Comparison of ENCODE assay signal across 8 mouse cellular contexts in genomic region chr1:172311921-172312767, GRCm38 (mm10). TPM values are rescaled to one million over a fixed set of nuclear protein-coding genes. Genes with fewer than 3 reads are reported as not detected.
DNase-seq lines count a peak whose midpoint lies in the region; ATAC-seq lines count a peak whose summit lies in the region.

No protein-coding gene starts in this region.

- no peaks in the 10 kb centered on the region for H3K27me3 ChIP-seq in forebrain, embryonic 13.5 days

- no peaks in the 10 kb centered on the region for H3K9me3 ChIP-seq in forebrain, embryonic 13.5 days (replicated peaks)

- ATAC-seq in forebrain, embryonic 13.5 days = peak; percentile 65

- H3K4me1 ChIP-seq in forebrain, embryonic 13.5 days = peaks cover 88% of the 10 kb centered on the region

- intact Hi-C loops in heart, postnatal 36 days (cut with DNase I) = loop anchor here (2.0 kb wide), 1 partner anchor 163 kb away; the partner anchor contains the start of gene Dcaf8

- H3K36me3 ChIP-seq in forebrain, embryonic 13.5 days (ENCODE audit: poor library complexity, severe bottlenecking) = peaks cover 15% of the 10 kb centered on the region

- under 1% methylated on average over 32 of the region's 55 CpGs for WGBS in forebrain, embryonic 13.5 days

- peak; percentile 92 for DNase-seq in MN1 (ENCODE audit: low spot score)
- DNase-seq in cerebellum, adult 11 months = peak; percentile 89
- peak; percentile 87 to 89 for DNase-seq in heart, postnatal 36 days
- peak; percentile 85 for DNase-seq in layer of hippocampus, adult 9-11 months
- peak; percentile 94 for DNase-seq in lung, postnatal 36 days
- DNase-seq in retina, embryonic 14.5 days (ENCODE audit: low spot score) = peak; percentile 85
- DNase-seq in thymus, postnatal 4 days = peak; percentile 89

- peak overlapping the region; percentile 83 for H3K4me2 ChIP-seq in forebrain, embryonic 13.5 days

- peak overlapping the region; percentile 87 for H3K9ac ChIP-seq in forebrain, embryonic 13.5 days

- H3K27ac ChIP-seq in forebrain, embryonic 13.5 days = peak overlapping the region; percentile 94

- peak overlapping the region; percentile 68 for H3K4me3 ChIP-seq in forebrain, embryonic 13.5 days

RNA-seq across cellular contexts. Expression of gene Atp1a2, which starts 14.3 kb away (rescaled TPM):
- polyA plus RNA-seq in forebrain, embryonic 13.5 days (2015; fragmentation: Nextera tagmentation; extraction: Ambion mirVana) = 17.6 and 17.8 TPM in 2 replicates
- total RNA-seq in heart, postnatal 36 days (2021) = 100 to 1,000 TPM; 604 to 624 TPM

RNA-seq across cellular contexts. Expression of gene Kcnj9, which starts 17.0 kb away (rescaled TPM):
- polyA plus RNA-seq in forebrain, embryonic 13.5 days (2015; fragmentation: Nextera tagmentation; extraction: Ambion mirVana) = 1.8 and 3.0 TPM in 2 replicates
- total RNA-seq in heart, postnatal 36 days (2021) = not detected

RNA-seq across cellular contexts. Expression of gene Kcnj10, which starts 28.9 kb away (rescaled TPM):
- polyA plus RNA-seq in forebrain, embryonic 13.5 days (2015; fragmentation: Nextera tagmentation; extraction: Ambion mirVana) = 1.2 and 1.5 TPM in 2 replicates
- under 1 TPM; 0.05 to 0.11 TPM for total RNA-seq in heart, postnatal 36 days (2021)

RNA-seq across cellular contexts. Expression of gene Igsf8, which starts 50.7 kb away (rescaled TPM):
- 164 and 169 TPM in 2 replicates for polyA plus RNA-seq in forebrain, embryonic 13.5 days (2015; fragmentation: Nextera tagmentation; extraction: Ambion mirVana)
- total RNA-seq in heart, postnatal 36 days (2021) = 10 to 100 TPM; 10.9 to 12.4 TPM

RNA-seq across cellular contexts. Expression of gene Atp1a4, which starts 53.9 kb away (rescaled TPM):
- polyA plus RNA-seq in forebrain, embryonic 13.5 days (2015; fragmentation: Nextera tagmentation; extraction: Ambion mirVana) = 0.10 TPM in 1 of 2 replicates, not detected in the other
- total RNA-seq in heart, postnatal 36 days (2021) = not detected

Comparison
In these comparisons a context has a peak if more than half of its experiments do, and no peak if none do; other contexts are left out.
1. Peak in every context shown above with its lines: DNase-seq, ATAC-seq, H3K4me3 ChIP-seq and H3K27ac ChIP-seq.